Mouse (Mus musculus) lung, adult 2 months (tissue): ENCODE measurements around the gene Nek5. TPM values are rescaled to one million over a fixed set of nuclear protein-coding genes. Genes with fewer than 3 reads are reported as not detected.

Source experiments
- DNase-seq: peaks from one replicate; pipeline ENCODE4 v3.0.0; 2022
- H3K4me1 ChIP-seq: fragments of 200-500 bp; 2 replicates; pipeline ENCODE4 v1.6.1; 2011; ENCODE audit warnings: low read length; ENCODE audit not compliant: control insufficient read depth, insufficient read depth
- H3K4me3 ChIP-seq: fragments of 200-500 bp; replicated peaks from 2 replicates; pipeline ENCODE3; 2011; ENCODE audit warnings: low read depth, mild to moderate bottlenecking, control low read depth, low read length; ENCODE audit errors: extremely low read depth
- CTCF ChIP-seq: fragments of 200-500 bp; IDR thresholded peaks from 2 replicates; pipeline ENCODE4 v1.5.1; 2011; ENCODE audit warnings: mild to moderate bottlenecking, low read length, control low read depth; ENCODE audit not compliant: insufficient read depth
- POLR2A ChIP-seq: fragments of 200-500 bp; IDR thresholded peaks from 2 replicates; pipeline ENCODE4 v1.6.1; 2011; ENCODE audit warnings: low read depth, mild to moderate bottlenecking, control low read depth, low read length, borderline replicate concordance; ENCODE audit errors: extremely low read depth
- WGBS: fragments of 180-500 bp; shearing (Covaris S2); methylation state at CpG from one replicate; pipeline ENCODE4 v1.1.7; 2018; 5-methylcytosine and 5-hydroxymethylcytosine counted together
- polyA plus RNA-seq: library from polyadenylated mRNA; depleted of rRNA; stranded (reverse); fragments of >200 nt; gene quantifications from 2 replicates; pipeline ENCODE4 v1.2.3, GENCODE M21; 2012

Gene Nek5
- polyA plus RNA-seq, 1 experiment = 4.2 TPM

GRCm38 (mm10) chr8:22054674-22055491 lies 70.0 kb downstream of the Nek5 start:
- WGBS = 60% methylated on average over 12 of the region's 12 CpGs
- Histone ChIP-seq H3K4me3 (no peak overlapping the region), H3K4me1 (no peaks in the 10 kb centered on the region)
- TF ChIP-seq POLR2A (no peak), CTCF (no peak)
- no peak for DNase-seq

DNA sequence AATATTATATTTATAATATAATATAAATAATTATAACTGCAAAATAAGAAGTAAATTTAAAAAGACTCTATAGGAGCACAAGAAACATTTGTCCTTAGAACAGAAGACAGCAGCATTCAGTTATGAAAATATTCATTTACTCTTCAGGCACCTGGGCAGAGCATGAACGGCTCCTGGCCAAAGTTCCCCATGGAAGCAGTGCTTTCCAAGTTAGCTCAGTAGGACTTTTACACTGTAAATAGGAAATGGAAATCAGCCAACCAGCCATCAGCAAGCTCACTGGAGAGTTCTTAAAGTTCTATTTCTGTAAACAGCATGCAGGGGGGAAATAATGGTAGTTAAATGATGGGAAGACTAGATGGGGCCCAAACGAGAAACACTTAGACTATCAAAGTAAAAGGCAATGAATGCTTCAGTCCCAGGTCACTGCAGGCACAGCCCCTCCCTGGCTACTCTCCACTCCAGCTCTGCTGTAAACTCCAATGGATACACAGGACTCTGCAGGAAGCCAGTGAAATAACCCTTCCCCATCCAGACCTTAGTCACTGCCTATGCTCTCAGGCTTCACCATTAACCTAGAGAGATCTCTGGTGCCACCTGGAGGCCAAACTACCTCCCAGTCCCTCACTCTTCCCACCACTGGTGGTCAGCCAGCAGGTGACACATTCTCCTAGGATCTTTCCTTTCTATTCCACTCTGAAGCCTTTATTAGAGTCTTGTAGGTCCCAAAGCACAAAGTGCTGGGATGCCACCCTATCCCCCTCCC lies 77.0 kb downstream of the Nek5 start:
- WGBS = 47% methylated on average over 2 of the region's 2 CpGs
- peak; percentile 69 for DNase-seq
- TF ChIP-seq POLR2A (no peak), CTCF (peak; percentile 67)
- no peaks in the 10 kb centered on the region for H3K4me1 ChIP-seq
- no peak overlapping the region for H3K4me3 ChIP-seq

- Histone ChIP-seq H3K4me3 (no peak overlapping the region), H3K4me1 (no peaks in the 10 kb centered on the region)
- 26% methylated on average over 12 of the region's 12 CpGs for WGBS
- TF ChIP-seq POLR2A (no peak), CTCF (no peak)
- DNase-seq = no peak
Observed at GRCm38 (mm10) chr8:22043706-22044105, 81.1 kb downstream of the Nek5 start.

- TF ChIP-seq CTCF = no peak
- TF ChIP-seq POLR2A = no peak
- no peak overlapping the region for H3K4me3 ChIP-seq
- no peaks in the 10 kb centered on the region for H3K4me1 ChIP-seq
- WGBS = 74% methylated on average over 3 of the region's 3 CpGs
- DNase-seq = no peak
Observed at GRCm38 (mm10) chr8:22042515-22042914, 82.3 kb downstream of the Nek5 start.

GRCm38 (mm10) chr8:22040153-22040509 lies 84.7 kb downstream of the Nek5 start:
- WGBS = 47% methylated on average over 6 of the region's 6 CpGs
- DNase-seq = no peak
- Histone ChIP-seq H3K4me1 (no peaks in the 10 kb centered on the region), H3K4me3 (no peak overlapping the region)
- TF ChIP-seq CTCF = no peak
- TF ChIP-seq POLR2A = no peak

DNA sequence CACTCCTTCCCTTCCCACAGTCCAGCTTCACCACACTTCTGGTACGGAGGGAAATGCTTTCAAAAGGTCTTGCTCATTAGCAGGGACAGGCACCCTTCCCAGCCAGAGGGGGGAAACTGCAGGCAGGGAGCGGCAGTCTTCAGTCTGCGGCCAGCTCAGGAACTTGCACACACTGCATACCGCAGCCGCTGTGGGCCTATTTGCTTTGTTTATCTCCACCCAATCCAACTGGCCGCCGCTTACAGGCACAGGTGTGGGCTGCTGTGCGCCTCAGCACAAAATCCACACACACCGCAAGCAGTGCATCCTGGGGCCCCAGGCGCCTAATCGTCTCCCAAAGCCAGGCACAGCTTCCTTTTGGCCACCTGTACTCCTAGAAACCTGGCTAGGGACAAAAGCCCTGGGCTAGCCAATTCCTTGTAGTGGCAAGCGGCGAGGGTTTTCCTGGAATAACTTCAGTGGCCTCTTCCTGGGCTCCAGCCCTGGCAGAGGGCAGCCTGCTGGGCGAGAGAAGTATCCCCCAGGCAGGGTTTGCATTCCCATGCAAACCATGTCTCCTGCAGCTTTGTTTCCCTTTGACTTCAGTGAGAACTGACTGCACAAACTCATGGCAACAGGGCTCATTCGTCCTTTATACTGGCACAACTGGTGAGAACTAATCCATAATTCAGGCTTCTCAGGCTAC lies 85.2 kb downstream of the Nek5 start:
- peak overlapping the region; percentile 83 for H3K4me3 ChIP-seq
- WGBS = 18% methylated on average over 15 of the region's 15 CpGs
- no peaks in the 10 kb centered on the region for H3K4me1 ChIP-seq
- DNase-seq = peak; percentile 57
- TF ChIP-seq POLR2A (peak; percentile 66; the same call in 1 of the 2 replicates), CTCF (no peak)

- no peak for TF ChIP-seq POLR2A
- TF ChIP-seq CTCF = no peak
- H3K4me1 ChIP-seq = no peaks in the 10 kb centered on the region
- H3K4me3 ChIP-seq = no peak overlapping the region
- WGBS = 46% methylated on average over 7 of the region's 7 CpGs
- DNase-seq = peak; percentile 46
Observed at GRCm38 (mm10) chr8:22037022-22037421, 87.8 kb downstream of the Nek5 start.

GRCm38 (mm10) chr8:22036137-22036536 lies 88.7 kb downstream of the Nek5 start:
- no peak for DNase-seq
- no peak overlapping the region for H3K4me3 ChIP-seq
- TF ChIP-seq POLR2A (no peak), CTCF (no peak)
- no peaks in the 10 kb centered on the region for H3K4me1 ChIP-seq
- 80% methylated on average over 9 of the region's 9 CpGs for WGBS

DNA sequence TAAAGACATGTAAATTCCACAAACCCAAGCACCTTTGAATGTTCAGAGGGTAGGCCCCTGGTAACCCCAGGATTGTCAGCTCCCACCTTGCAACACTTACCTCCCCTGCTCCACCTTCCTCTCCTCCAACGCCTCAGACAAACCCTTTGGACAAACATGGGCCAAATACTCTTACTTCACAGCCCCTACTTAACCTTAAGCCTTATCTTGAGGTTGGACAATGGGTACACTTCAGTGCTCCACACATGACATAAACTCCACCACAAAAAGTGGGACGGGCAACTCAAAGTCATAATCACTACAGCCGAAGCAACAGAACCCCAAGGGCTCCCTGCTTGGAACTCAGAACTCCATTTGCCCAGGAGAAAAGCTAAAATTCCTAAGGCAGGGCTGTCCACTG lies 93.9 kb downstream of the Nek5 start:
- DNase-seq = peak; percentile 33
- no peaks in the 10 kb centered on the region for H3K4me1 ChIP-seq
- TF ChIP-seq POLR2A (no peak), CTCF (no peak)
- no peak overlapping the region for H3K4me3 ChIP-seq
- 55% methylated on average over 3 of the region's 3 CpGs for WGBS
